Mouse (Mus musculus) monocyte, adult 2 months (primary cell): ENCODE results near the gene Man1b1.

ENCODE experiments used
- DNase-seq, 2 experiments: peaks; one replicate each; pipeline ENCODE4 v3.0.0; 2022; ENCODE audit warnings: low spot score in 2 of 2, low read depth in 1 of 2

Gene Man1b1

GRCm38 (mm10) chr2:25363478-25364178, 31.5 kb downstream of the Man1b1 start:
- no peak for DNase-seq

GRCm38 (mm10) chr2:25364313-25364712, 32.2 kb downstream of the Man1b1 start:
- DNase-seq, result no peak

- no peak for DNase-seq
Observed at GRCm38 (mm10) chr2:25364761-25365090, 32.6 kb downstream of the Man1b1 start.

- peak; percentile 27 to 29 for DNase-seq
Observed at GRCm38 (mm10) chr2:25365091-25365761, 33.1 kb downstream of the Man1b1 start, which contains the start of gene Uap1l1. Uap1l1 (minus strand) TSS chr2:25365682.

GRCm38 (mm10) chr2:25369996-25370395, 37.9 kb downstream of the Man1b1 start:
- DNase-seq, result no peak

GRCm38 (mm10) chr2:25371764-25372643, 39.9 kb downstream of the Man1b1 start, which contains the start of gene Sapcd2:
Sapcd2 (plus strand) TSS chr2:25372321.
- DNase-seq, result peak; percentile 62 to 73

GRCm38 (mm10) chr2:25372644-25373391, 40.7 kb downstream of the Man1b1 start:
- no peak for DNase-seq

- no peak for DNase-seq
Observed at GRCm38 (mm10) chr2:25373431-25373830, 41.3 kb downstream of the Man1b1 start.

- no peak for DNase-seq
Observed at GRCm38 (mm10) chr2:25376589-25376988, 44.5 kb downstream of the Man1b1 start.

- no peak for DNase-seq
Observed at GRCm38 (mm10) chr2:25384492-25384891, 52.4 kb downstream of the Man1b1 start.

GRCm38 (mm10) chr2:25391266-25391665, 59.1 kb downstream of the Man1b1 start:
- DNase-seq, result no peak

- DNase-seq, result no peak
Observed at GRCm38 (mm10) chr2:25394281-25395221, 62.4 kb downstream of the Man1b1 start.

GRCm38 (mm10) chr2:25395721-25396596, 63.8 kb downstream of the Man1b1 start, which contains the start of gene Entpd2:
Entpd2 (plus strand) TSS chr2:25395874.
- no peak for DNase-seq

GRCm38 (mm10) chr2:25396597-25396983, 64.5 kb downstream of the Man1b1 start:
- no peak for DNase-seq

- no peak for DNase-seq
Observed at GRCm38 (mm10) chr2:25397010-25397409, 64.9 kb downstream of the Man1b1 start.

- DNase-seq, result no peak
Observed at GRCm38 (mm10) chr2:25398065-25398464, 65.9 kb downstream of the Man1b1 start.

- no peak for DNase-seq
Observed at GRCm38 (mm10) chr2:25399051-25399450, 66.9 kb downstream of the Man1b1 start, which contains the start of gene Npdc1. Npdc1 (plus strand) TSS chr2:25399351.

GRCm38 (mm10) chr2:25400291-25400690, 68.2 kb downstream of the Man1b1 start:
- DNase-seq, result no peak

GRCm38 (mm10) chr2:25400764-25401163, 68.6 kb downstream of the Man1b1 start:
- no peak for DNase-seq
